Mouse (Mus musculus) thymus, postnatal 10 days (tissue): ENCODE measurements at regions not wholly inside any gene's neighbourhood (a gene's known extent, or its start where the extent isn't known, plus 50 kb on each side); places are given as distances from the start of the nearest gene placed in this dataset.

ENCODE experiments used
- DNase-seq, 2 experiments: peaks; one replicate each; pipeline ENCODE4 v3.0.0; 2021; ENCODE audit warnings: low spot score in 2 of 2

- no peak for DNase-seq
Measured at GRCm38 (mm10) chr1:168008216-168008615, 319.2 kb downstream of the Lmx1a start.

- no peak for DNase-seq
Measured at GRCm38 (mm10) chr1:168010416-168010815, 321.4 kb downstream of the Lmx1a start.

- DNase-seq = no peak
Measured at GRCm38 (mm10) chr1:168012069-168012468, 323.0 kb downstream of the Lmx1a start.

GRCm38 (mm10) chr1:168012611-168013010 lies 323.6 kb downstream of the Lmx1a start:
- no peak for DNase-seq

- no peak for DNase-seq
Measured at GRCm38 (mm10) chr1:168016375-168016890, 327.4 kb downstream of the Lmx1a start.

GRCm38 (mm10) chr1:168026481-168026880 lies 337.4 kb downstream of the Lmx1a start:
- no peak for DNase-seq

- DNase-seq = no peak
Measured at GRCm38 (mm10) chr1:168044765-168045164, 355.7 kb downstream of the Lmx1a start.

GRCm38 (mm10) chr1:168046347-168046746 lies 357.3 kb downstream of the Lmx1a start:
- no peak for DNase-seq

GRCm38 (mm10) chr1:168046749-168047148 lies 357.7 kb downstream of the Lmx1a start:
- DNase-seq = no peak

GRCm38 (mm10) chr1:168049965-168050364 lies 360.9 kb downstream of the Lmx1a start:
- no peak for DNase-seq

GRCm38 (mm10) chr1:168056479-168056878 lies 367.4 kb downstream of the Lmx1a start:
- no peak for DNase-seq

GRCm38 (mm10) chr1:168057479-168057878 lies 368.4 kb downstream of the Lmx1a start:
- DNase-seq = no peak

- DNase-seq = no peak
Measured at GRCm38 (mm10) chr1:168058769-168059168, 369.7 kb downstream of the Lmx1a start.

- no peak for DNase-seq
Measured at GRCm38 (mm10) chr1:168064065-168064664, 367.9 kb downstream of the Pbx1 start.

- no peak for DNase-seq
Measured at GRCm38 (mm10) chr1:168065598-168066041, 366.4 kb downstream of the Pbx1 start.

GRCm38 (mm10) chr1:168066810-168067209 lies 365.3 kb downstream of the Pbx1 start:
- DNase-seq = no peak

GRCm38 (mm10) chr1:168068003-168068919 lies 363.8 kb downstream of the Pbx1 start:
- no peak for DNase-seq

- DNase-seq = no peak
Measured at GRCm38 (mm10) chr1:168068920-168069590, 363.0 kb downstream of the Pbx1 start.
